Mouse (Mus musculus) spleen, adult 2 months (tissue): ENCODE results near the gene Als2cl.

Experiments
- CTCF ChIP-seq: fragments of 200-500 bp; IDR thresholded peaks from 2 replicates; pipeline ENCODE4 v1.5.1; 2011; ENCODE audit warnings: mild to moderate bottlenecking, inconsistent platforms; ENCODE audit not compliant: insufficient read depth, insufficient read length, insufficient replicate concordance; ENCODE audit errors: extremely low read depth
- POLR2A ChIP-seq: fragments of 200-500 bp; IDR thresholded peaks from 2 replicates; pipeline ENCODE4 v1.6.1; 2011; ENCODE audit warnings: low read depth, low read length, inconsistent platforms

DNA sequence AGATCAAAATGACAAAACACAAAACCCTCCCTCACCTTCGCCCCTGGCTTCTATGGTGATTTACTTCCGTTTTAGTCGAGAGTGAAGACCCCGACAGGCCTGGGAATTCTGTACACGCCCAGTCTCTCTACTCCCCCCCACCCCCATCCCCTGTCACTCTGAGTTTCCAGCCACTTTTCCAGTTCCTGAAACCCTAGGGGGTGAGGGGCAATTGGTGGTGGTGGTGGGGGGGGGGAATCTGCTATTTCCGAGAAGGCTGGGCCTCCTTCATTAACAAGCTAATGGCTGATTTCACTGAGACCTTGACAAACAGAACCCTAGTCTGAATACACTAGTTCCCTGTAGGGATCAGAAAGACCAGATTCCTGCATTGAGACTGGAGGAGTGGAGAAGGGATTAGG is 67.6 kb downstream of the Als2cl start:
- TF ChIP-seq CTCF: no peak
- TF ChIP-seq POLR2A: no peak
